Mouse (Mus musculus) small intestine, adult 2 months (tissue): ENCODE measurements around the gene Itih5. TPM values are rescaled to one million over a fixed set of nuclear protein-coding genes. Genes with fewer than 3 reads are reported as not detected.

Source experiments
- H3K27ac ChIP-seq: fragments of 200-500 bp; 2 replicates; pipeline ENCODE4 v1.5.1; 2012; ENCODE audit warnings: low read depth, low read length, control low read depth, inconsistent platforms; ENCODE audit not compliant: insufficient read depth
- H3K27me3 ChIP-seq: fragments of 200-500 bp; 2 replicates; pipeline ENCODE4 v1.6.1; 2012; ENCODE audit warnings: mild to moderate bottlenecking, moderate library complexity, low read length, inconsistent platforms; ENCODE audit not compliant: control insufficient read depth, insufficient read depth
- H3K36me3 ChIP-seq: fragments of 200-500 bp; 2 replicates; pipeline ENCODE4 v1.6.1; 2012; ENCODE audit warnings: mild to moderate bottlenecking, low read length, control low read depth, inconsistent platforms; ENCODE audit not compliant: control insufficient read depth, insufficient read depth
- H3K4me1 ChIP-seq: fragments of 200-500 bp; 2 replicates; pipeline ENCODE4 v1.6.1; 2012; ENCODE audit warnings: low read length, inconsistent platforms, mixed read lengths; ENCODE audit not compliant: control insufficient read depth, insufficient read depth, insufficient read length
- H3K4me3 ChIP-seq: fragments of 200-500 bp; 2 replicates; pipeline ENCODE4 v1.5.1; 2012; ENCODE audit warnings: low read depth, mild to moderate bottlenecking, control low read depth, inconsistent platforms, low read length, moderate library complexity
- CTCF ChIP-seq: fragments of 200-500 bp; IDR thresholded peaks from 2 replicates; pipeline ENCODE4 v1.5.1; 2012; ENCODE audit warnings: low read depth, mild to moderate bottlenecking, control low read depth, inconsistent platforms, low read length, moderate library complexity, mixed read lengths; ENCODE audit not compliant: insufficient replicate concordance, insufficient read length; ENCODE audit errors: extremely low read depth
- POLR2A ChIP-seq: fragments of 200-500 bp; IDR thresholded peaks from 2 replicates; pipeline ENCODE4 v1.6.1; 2012; ENCODE audit warnings: low read depth, mild to moderate bottlenecking, control low read depth, inconsistent platforms, low read length, moderate library complexity
- WGBS: fragments of 180-500 bp; shearing (Covaris S2); methylation state at CpG from one replicate; pipeline ENCODE4 v1.1.7; 2018; 5-methylcytosine and 5-hydroxymethylcytosine counted together
- polyA plus RNA-seq: library from polyadenylated mRNA; depleted of rRNA; stranded (reverse); fragments of >200 nt; gene quantifications from 2 replicates; pipeline ENCODE4 v1.2.3, GENCODE M21; 2012; rRNA removed

The Itih5 gene
- polyA plus RNA-seq, 1 experiment: 4.7 TPM

DNA sequence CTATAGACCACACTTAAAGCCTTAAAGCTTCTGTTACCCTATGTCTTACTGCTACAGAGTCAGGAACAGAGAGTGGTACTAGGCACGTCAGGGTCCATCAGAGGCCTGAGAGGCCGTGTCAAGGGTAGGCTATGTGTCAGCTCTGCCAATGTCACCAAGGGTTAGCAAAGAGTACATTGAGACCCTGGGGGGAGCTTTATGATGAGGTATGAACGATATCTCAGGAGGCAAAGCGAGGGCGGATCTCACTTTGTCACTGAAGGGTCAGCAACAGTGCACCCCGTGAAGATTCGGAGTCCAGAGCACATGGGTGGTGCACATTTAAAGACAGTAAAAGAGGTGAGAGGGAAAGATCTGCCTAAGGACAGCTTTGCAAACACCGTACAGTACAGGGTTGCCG, 148.6 kb downstream of the Itih5 start:
- TF ChIP-seq CTCF: no peak
- TF ChIP-seq POLR2A: no peak
- Histone ChIP-seq H3K36me3 (no peaks in the 10 kb centered on the region), H3K4me3 (no peak overlapping the region), H3K27ac (no peak overlapping the region), H3K27me3 (peaks cover 5% of the 10 kb centered on the region; the same call in 1 of the 2 replicates), H3K4me1 (no peaks in the 10 kb centered on the region)
- 87% methylated on average over 9 of the region's 9 CpGs for WGBS

DNA sequence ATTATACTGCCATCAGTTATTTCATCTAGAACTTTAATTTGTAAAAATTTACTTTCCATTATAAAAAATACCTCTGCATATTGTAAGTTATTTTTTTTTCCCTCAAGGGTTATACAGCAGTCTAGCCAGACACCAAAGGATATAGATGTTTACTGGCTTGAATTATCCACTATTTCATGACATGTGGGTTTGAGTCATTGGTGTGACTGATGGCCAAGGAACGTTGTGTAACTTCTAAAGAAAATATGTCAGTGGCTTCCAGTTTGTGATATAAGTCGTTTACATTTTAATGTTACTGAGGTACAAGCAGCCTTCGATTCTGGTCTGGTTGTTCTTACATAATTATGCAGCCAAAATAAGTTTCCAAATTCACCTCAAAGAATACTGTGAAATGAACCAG, 151.5 kb downstream of the Itih5 start:
- no peak overlapping the region for H3K4me3 ChIP-seq
- no peak for TF ChIP-seq CTCF
- TF ChIP-seq POLR2A: no peak
- 60% methylated on average over 3 of the region's 3 CpGs for WGBS
- H3K27ac ChIP-seq: no peak overlapping the region
- no peaks in the 10 kb centered on the region for H3K36me3 ChIP-seq
- H3K27me3 ChIP-seq: peaks cover 5% of the 10 kb centered on the region; the same call in 1 of the 2 replicates
- H3K4me1 ChIP-seq: no peaks in the 10 kb centered on the region

Other genes with a start within 250 kb of the Itih5 start
- 2.2 and 6.9 TPM in 2 replicates for gene Taf3, start 105.0 kb upstream of the Itih5 start, polyA plus RNA-seq
- 308 and 559 TPM in 2 replicates for gene Atp5c1, start 73.1 kb upstream of the Itih5 start, polyA plus RNA-seq
- 0.33 and 2.8 TPM in 2 replicates for gene Kin, start 73.0 kb upstream of the Itih5 start, polyA plus RNA-seq
- gene Itih2, start 22.2 kb upstream of the Itih5 start, polyA plus RNA-seq: 0.61 TPM in 1 of 2 replicates, not detected in the other
- 0.01 TPM in 2 replicates for gene Sfmbt2, start 216.9 kb downstream of the Itih5 start, polyA plus RNA-seq